Mouse (Mus musculus) olfactory bulb, adult 2 months (tissue): Measurements from ENCODE around the gene Trak1.

ENCODE experiments used
- CTCF ChIP-seq: fragments of 200-500 bp; IDR thresholded peaks from 2 replicates; pipeline ENCODE4 v1.5.1; 2012; ENCODE audit warnings: low read depth, mild to moderate bottlenecking, low read length, moderate library complexity; ENCODE audit not compliant: insufficient read depth
- POLR2A ChIP-seq: fragments of 200-500 bp; IDR thresholded peaks from 2 replicates; pipeline ENCODE4 v1.6.1; 2012; ENCODE audit warnings: mild to moderate bottlenecking, low read depth, low read length, moderate library complexity; ENCODE audit not compliant: insufficient read depth

- TF ChIP-seq POLR2A (no peak), CTCF (no peak)
Observed at GRCm38 (mm10) chr9:121285341-121286324, 11.7 kb upstream of the Trak1 start.
